Mouse (Mus musculus): ENCODE data around the gene Pfpl. TPM values are rescaled to one million over a fixed set of nuclear protein-coding genes. Genes with fewer than 3 reads are reported as not detected.

Gene Pfpl
- total RNA-seq, 1 experiment from 2014 or later, result not detected

Other genes starting within 250 kb of the Pfpl start
- not detected in 2 replicates for gene Olfr1431, start 227.3 kb upstream of the Pfpl start, total RNA-seq (2017)
- not detected in 2 replicates for gene Olfr1432, start 195.3 kb upstream of the Pfpl start, total RNA-seq (2017)
- not detected in 2 replicates for gene Olfr262, start 186.2 kb upstream of the Pfpl start, total RNA-seq (2017)
- not detected in 2 replicates for gene Olfr235, start 166.9 kb upstream of the Pfpl start, total RNA-seq (2017)
- gene Olfr1434, start 148.1 kb upstream of the Pfpl start, total RNA-seq (2017), result not detected in 2 replicates
- gene Olfr1436, start 128.8 kb upstream of the Pfpl start, total RNA-seq (2017), result not detected in 2 replicates
- not detected in 2 replicates for gene Olfr1437, start 102.8 kb upstream of the Pfpl start, total RNA-seq (2017)
- not detected in 2 replicates for gene Olfr1438-ps1, start 92.0 kb upstream of the Pfpl start, total RNA-seq (2017)
- not detected in 2 replicates for gene Olfr1440, start 40.6 kb upstream of the Pfpl start, total RNA-seq (2017)
- gene Olfr1441, start 10.5 kb upstream of the Pfpl start, total RNA-seq (2017), result not detected in 2 replicates
- 15.1 and 28.2 TPM in 2 replicates for gene Mpeg1, start 32.9 kb downstream of the Pfpl start, total RNA-seq (2017)
- gene Dtx4, start 73.5 kb downstream of the Pfpl start, total RNA-seq (2017), result 5.3 and 8.2 TPM in 2 replicates
- 161 and 174 TPM in 2 replicates for gene Fam111a, start 117.8 kb downstream of the Pfpl start, total RNA-seq (2017)
- not detected in 2 replicates for gene Gm4952, start 172.1 kb downstream of the Pfpl start, total RNA-seq (2017)
- not detected in 2 replicates for gene Glyat, start 205.4 kb downstream of the Pfpl start, total RNA-seq (2017)
- not detected in 2 replicates for gene Olfr1442, start 242.5 kb downstream of the Pfpl start, total RNA-seq (2017)